Mouse (Mus musculus) megakaryocyte progenitor cell, adult 5-6 weeks (primary cell): Measurements from ENCODE around the gene Dnaja3. TPM values are rescaled to one million over a fixed set of nuclear protein-coding genes. Genes with fewer than 3 reads are reported as not detected.

ENCODE experiments used
- ATAC-seq: replicated peaks from 2 replicates; pipeline ENCODE4 v1.8.0; 2016; ENCODE audit warnings: mild to moderate bottlenecking, moderate TSS enrichment, inconsistent platforms; ENCODE audit not compliant: poor library complexity
- total RNA-seq, 2 experiments: library from RNA; stranded (forward) in 1 of 2; stranded (reverse) in 1 of 2; fragments of 157-497, 149-512 nt in 1 of 2; fragments of 200-1000 nt in 1 of 2; gene quantifications; 2 replicates each; pipeline versions ENCODE4 v1.2.3 to v1.2.4; 2015 to 2017

Dnaja3 gene
- total RNA-seq, 2 experiments from 2014 or later = 24.6 to 59.5 TPM

DNA sequence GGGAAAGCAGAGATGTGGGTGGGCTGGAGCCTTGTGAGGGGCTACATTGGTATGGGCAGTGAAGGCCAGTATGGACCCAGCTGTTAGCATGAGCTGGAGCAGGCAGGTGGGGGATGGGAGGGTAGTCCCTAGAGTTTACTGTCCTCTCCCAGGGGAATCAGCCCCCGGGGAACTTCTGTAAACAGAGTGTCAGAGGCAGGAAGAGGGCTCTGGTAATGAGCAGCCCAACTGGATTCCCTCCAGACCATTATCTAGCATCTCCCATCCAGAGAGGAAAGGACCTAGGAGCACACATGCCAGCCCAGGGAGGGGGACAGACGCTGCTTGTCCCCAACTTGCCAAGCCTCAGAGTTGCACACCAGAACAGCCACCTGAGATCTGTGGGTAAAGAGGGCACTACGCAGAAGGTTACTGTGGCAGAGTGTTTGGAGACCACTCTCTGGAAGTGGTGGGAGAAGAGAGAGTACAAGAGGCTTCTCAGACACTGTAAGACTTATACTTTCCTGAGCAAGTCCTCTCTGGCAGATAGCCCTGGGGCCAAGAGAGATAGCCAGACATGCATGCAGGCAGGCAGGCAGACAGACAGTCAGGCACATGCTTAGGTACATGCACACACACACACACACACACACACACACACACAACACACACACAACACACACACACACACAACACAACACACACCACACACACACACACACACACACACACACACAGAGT is 1.5 kb downstream of the Dnaja3 start:
- no peak for ATAC-seq

DNA sequence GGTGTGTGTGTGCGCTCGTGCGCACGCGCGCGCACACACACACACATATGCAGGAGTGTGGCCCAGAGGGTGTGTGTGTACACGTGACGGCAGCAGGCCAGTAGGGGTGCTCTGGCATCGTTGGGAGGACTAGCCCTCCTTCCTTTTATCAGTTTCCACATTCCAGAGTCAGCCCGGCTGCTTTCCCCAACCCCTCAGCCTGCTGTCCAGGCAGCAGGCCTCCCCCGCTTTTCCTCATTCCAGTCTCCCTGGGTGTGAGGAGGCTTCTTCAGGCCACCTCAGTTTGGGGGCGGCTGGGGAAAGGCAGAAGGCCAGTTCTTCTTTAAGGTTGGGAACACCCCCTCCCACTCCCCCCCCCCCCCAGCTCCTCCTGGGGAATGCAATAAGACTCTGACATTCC is 2.4 kb downstream of the Dnaja3 start:
- no peak for ATAC-seq

DNA sequence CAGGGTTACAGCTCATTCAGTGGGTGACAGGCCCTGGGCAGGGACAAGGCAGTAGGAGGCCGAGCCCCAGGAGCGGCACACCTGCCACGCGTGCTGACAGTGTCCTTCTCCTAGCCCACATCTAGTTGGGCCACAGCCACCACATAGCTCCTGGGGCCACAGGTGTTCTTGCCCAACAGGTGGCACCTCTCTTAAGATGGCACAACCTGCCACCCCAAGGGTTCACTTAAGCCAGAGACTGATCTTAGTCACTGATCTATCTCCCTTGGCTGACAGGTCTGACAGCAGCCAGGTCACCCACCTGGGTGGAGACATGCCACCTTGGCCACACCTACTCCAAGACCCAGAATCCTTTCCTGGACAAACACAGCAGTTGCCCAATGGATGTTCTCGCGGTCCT is 3.1 kb downstream of the Dnaja3 start:
- no peak for ATAC-seq

DNA sequence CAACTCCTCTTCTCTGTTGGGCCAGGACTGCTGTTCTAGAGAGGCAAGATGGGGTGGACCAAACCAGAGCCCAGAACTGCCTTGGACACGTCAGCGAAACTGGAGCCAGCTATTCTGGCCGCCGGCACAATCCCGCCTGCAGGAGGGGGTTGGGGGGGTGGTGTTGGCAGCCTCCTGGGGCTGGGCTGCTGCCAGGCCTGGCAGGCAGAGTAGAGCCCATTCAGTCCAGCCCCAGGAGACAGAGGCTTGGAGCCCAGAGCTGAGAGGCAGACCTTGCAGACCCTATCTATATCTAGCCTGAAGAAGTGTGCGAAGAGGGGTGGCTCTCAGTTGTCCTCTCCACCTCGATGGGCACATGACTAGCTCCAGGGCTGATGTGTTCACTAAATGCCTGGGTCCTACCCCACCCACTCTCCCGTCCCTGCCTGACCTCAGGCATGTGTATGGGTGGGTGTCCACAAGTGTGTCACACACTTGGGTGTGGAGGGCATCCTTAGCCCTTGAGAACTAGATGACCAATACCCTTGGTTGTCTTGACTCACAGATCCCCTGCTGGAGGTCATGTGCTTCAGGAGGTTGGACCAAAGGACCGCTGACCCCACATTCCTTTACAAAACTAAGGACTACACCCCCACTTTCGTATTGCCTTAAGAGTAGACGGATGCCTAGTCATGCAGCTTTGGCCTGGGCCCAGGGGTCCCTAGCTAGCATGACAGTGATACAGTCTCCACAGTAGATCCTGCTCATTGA is 4.1 kb downstream of the Dnaja3 start:
- ATAC-seq = no peak

DNA sequence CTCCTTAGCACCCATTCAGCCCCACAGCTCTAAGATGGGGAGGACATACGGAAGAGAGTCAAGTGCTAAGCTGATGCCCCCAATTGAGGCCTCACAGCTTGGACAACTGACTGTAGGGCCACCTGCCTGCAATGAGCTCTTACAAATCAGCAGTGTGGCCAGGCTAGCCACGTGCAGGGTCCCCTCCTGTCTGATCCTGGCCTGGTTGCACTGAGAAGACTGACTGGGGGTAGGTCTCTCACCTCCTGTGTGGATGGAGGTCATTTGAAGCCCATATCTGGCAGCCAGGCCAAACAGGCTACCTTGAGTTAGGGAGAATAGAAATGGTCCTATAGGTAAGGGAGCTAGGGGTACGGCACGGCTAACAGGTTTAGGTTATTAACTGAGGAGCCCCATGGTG is 6.1 kb downstream of the Dnaja3 start:
- no peak for ATAC-seq

DNA sequence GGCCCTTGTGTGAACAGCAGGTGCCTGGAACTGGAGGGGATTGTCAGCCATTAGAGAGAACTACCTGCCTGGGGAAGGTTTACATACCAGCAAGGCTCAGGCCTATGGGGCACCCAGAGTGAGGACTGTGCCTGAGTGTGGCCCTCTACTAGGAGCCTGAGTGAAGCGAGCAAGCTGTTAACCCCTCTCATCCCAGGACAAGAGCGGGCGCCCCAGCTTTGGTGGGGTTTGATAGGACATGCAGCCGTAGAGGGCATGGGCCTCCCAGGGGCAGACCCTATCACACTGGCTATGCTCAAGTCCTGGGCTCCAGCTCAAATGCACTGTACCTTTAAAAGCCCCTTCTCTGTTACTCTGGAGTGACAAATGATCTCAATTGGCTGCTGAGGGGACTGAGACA is 7.0 kb downstream of the Dnaja3 start:
- no peak for ATAC-seq

DNA sequence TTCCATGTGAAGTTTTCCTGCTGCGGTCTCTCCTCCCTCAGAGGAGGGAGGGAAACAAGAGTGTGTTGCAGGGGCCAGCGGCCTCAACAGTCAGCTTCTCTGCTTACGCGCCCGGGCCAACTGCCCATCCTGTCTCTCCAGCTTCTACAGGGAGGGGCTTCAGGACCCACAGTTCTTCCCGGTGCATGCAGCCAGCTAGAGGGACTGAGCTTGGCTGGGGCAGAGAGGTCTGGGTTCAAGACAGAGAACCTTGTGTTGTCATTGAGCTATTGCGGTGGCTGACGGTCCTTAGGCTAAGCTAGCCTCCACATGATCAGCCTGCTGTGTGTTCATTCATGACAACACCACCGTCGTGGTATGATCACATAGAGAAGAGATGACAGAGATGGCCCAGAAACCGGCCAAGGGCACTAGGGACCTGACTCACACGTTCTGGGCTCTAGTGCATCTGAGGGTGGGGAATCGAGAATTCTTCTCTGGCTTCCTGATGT is 7.9 kb downstream of the Dnaja3 start:
- no peak for ATAC-seq

DNA sequence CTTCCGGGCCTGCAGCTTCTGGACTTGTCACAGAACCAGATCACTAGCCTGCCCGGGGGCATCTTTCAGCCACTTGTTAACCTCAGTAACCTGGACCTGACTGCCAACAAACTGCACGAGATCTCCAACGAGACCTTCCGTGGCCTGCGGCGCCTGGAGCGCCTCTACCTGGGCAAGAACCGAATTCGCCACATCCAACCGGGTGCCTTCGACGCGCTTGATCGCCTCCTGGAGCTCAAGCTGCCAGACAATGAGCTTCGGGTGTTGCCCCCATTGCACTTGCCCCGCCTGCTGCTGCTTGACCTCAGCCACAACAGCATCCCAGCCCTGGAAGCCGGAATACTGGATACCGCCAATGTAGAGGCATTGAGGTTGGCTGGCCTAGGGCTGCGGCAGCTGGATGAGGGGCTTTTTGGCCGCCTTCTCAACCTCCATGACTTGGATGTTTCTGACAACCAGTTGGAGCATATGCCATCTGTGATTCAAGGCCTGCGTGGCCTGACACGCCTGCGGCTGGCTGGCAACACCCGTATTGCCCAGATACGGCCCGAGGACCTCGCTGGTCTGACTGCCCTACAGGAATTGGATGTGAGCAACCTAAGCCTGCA is 8.7 kb downstream of the Dnaja3 start:
- ATAC-seq = no peak

DNA sequence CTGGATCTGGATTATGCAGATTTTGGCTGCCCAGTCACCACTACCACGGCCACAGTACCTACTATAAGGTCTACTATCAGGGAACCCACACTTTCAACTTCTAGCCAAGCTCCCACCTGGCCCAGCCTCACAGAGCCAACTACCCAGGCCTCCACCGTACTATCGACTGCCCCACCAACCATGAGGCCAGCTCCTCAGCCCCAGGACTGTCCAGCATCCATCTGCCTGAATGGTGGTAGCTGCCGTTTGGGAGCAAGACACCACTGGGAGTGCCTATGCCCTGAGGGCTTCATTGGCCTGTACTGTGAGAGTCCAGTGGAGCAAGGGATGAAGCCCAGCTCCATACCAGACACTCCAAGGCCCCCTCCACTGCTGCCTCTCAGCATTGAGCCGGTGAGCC is 9.4 kb downstream of the Dnaja3 start:
- no peak for ATAC-seq

DNA sequence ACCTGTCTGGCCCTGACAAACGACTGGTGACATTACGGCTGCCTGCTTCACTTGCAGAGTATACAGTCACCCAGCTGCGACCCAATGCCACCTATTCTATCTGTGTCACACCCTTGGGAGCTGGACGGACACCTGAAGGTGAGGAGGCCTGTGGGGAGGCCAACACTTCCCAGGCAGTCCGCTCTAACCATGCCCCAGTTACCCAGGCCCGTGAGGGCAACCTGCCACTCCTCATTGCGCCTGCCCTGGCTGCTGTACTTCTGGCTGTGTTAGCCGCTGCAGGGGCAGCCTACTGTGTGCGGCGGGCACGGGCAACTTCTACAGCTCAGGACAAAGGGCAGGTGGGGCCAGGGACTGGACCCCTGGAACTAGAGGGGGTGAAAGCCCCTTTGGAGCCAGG is 9.9 kb downstream of the Dnaja3 start:
- ATAC-seq = no peak

DNA sequence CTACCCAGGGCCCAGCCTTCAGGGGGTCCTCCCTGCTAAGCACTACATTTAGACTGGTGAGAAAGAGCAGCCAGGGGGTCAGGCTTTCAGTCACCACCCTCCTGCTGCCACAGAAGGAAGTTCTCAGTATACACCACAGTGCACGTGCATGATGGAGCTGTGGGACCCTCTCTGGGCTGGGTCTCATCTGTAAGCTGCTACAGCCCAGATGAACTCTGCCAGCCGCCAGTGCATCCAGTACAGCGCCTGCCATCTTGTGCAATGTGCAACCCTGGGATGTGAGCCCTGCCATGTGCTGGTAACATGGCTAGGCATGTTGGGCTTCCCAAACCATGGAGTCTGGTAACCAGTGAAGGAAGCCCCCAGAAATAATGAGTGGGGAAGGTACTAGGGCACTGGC is 10.4 kb downstream of the Dnaja3 start:
- ATAC-seq = no peak

DNA sequence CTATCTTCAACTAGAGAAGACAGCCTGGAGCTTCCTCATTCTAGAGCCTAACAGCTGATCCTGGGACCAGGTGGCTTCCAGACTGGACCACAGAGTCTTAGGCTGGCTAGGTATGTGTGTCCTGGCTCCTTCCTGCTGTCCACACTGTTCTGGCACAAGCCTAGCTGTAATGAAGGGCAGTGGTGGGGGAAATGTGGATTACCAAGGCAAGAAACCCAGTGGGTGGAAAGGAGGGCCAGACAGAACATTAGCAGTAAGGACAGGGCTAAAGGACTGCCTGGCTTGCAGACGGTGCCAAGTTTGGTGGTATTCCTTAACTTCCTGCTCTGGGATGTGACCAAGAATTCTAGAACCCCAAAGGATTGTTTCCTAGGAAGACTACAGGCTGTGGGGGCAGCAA is 11.3 kb downstream of the Dnaja3 start:
- no peak for ATAC-seq

DNA sequence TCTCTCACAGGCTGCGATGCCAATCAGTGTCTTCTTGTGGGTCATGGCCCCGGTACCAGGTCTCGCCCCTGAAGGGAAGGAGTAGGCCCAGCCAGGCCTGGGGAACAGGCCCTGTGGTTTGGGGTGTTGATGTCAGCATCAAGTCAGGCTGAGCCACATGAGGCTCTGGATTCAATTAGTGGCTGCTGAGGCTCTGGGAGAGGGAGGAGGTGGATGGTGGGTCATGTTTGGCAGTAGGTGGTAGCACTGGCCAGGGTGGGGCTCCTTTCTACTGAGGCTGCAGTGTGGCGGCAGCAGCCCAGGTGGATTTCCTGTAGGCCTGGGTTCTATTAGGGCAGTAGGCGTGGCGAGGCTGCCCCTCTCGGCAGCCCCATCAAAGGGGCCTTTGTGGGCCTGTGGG is 11.8 kb downstream of the Dnaja3 start:
- no peak for ATAC-seq

DNA sequence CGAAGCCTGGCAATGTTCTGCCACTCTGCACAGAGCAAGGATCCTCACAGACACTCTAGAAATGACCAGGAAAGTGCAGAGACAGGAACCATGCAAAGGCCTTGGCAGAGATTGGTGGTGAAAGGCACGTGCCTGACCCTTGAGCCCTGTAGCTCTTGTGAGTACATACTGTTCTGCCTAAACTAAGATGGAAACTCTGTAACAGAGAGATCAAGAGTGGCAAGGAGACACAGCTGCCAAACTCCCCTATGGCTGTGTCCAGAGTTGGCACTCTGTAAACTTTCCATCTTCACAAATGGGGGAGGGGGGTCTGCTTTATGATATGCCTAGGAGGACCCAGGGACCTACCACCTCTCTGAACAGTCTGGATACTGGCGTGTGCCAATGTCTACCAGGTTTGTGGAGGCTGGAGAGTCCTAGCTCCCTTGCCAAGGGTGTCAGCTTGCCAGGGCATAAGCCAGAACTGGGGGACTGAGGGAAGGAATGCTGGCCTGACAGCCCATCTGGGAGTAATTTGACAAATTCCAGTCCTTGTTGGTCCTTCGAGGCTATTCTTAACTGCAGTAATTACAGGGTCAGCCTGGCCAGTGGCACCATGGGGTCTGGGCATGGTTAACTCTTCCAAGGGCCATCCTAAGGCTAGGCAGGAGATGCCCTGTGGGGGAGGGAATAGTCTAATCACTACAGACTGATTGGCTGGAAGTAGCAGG is 13.1 kb downstream of the Dnaja3 start:
- ATAC-seq = no peak

DNA sequence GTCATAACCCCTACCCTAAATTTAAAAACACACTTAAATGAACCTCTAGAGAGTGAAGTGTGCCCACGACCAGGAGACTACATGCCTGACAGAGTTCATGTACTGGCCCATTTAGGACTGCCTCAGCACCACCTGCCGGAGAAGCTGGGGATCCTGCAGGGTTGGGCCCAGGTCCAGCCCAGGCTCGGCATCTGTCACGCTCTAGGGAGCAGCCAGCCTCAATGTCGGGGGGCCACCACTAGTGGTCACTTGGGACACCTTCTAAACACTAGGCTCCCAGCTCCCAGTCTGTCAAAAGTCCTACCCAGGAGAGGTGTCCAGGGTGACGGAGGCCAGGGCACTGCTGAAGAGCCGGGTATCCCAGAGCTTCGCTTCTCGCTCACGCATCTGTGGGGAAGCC is 14.9 kb downstream of the Dnaja3 start:
- no peak for ATAC-seq

DNA sequence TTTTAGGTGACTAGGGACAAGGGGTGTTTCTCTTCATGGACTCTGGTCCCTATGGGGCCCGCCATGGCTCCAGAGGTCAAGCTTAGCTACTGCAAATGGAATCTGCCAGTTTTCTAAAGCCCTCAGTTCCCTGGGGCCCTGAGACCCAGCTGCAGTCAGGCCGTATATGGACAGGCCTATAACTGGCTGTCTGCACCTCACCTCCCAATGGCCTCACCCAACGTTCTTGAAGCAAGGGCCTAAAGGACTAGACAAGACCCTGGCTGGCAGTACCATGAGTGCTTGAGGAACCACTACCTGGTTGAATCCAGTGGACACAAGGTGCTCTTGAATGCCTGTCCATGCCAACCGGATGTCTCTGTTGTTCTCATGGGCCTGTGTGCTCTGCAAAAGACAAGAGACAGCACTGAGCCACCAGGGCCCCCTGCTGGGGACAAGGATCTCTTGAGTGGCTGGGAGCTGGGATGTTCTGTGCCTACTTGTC is 15.5 kb downstream of the Dnaja3 start:
- ATAC-seq = no peak

DNA sequence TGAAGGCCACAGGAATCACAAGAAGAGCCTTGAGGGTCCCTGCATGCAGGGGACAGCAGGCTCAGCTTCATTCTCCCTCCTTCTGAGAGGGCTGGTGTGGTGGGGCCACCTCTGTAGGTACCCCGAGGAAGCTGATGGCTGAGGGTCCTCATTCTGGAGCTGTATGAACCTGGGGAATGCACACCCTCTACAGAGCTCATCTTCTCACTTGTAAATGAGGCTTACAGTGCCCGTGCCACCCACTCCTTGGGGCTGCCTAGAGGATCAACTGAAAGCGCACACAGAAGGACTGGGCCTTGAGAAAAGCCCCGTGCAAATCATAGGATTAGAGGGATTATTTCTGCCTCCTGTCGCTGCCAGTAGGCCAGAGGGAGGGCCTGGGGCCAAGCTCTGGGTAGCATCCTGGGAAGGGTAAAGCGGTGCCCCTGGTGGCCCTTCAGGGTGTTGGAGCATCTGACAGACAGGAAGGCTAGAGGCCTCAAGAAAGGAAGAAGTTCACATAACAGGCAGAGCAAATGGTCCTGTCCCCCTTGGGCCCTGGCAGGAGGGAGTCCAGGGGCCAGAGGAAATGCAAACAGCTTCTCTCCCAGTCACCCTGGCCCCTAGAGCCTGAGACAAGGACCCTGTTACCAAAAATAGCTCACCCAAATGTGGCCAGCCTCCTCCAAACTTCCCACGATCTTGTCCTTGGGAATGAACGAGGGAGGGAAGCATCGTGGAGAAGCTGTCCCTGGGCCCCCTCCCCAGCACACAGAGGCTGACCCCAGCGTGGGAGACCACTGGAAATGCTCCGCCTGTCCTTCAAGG is 16.2 kb downstream of the Dnaja3 start:
- peak; percentile 60 for ATAC-seq

DNA sequence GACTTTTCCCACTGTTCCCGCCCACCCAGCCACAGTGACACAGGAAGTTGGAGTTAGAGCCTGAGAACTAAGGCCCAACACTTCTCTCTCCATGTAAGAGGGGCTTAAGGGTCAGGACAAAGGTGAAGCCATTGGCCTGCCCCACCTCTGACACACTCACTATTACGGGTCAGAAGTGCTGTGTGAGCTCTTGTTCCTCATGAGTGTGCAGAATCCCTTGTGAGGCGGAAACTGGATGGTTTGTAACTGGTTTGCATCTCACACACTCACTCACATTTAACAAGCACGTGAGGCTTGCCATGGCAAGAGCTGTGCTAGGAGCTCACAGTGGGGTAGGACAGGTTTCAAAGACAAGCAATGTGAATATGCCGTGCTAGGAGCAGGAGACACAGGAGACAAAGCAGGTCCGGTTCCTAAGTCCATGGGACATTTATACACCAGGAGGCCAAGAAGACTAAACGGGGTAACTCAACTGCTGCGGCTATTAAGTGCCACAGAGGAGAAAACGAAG is 16.8 kb downstream of the Dnaja3 start:
- no peak for ATAC-seq

DNA sequence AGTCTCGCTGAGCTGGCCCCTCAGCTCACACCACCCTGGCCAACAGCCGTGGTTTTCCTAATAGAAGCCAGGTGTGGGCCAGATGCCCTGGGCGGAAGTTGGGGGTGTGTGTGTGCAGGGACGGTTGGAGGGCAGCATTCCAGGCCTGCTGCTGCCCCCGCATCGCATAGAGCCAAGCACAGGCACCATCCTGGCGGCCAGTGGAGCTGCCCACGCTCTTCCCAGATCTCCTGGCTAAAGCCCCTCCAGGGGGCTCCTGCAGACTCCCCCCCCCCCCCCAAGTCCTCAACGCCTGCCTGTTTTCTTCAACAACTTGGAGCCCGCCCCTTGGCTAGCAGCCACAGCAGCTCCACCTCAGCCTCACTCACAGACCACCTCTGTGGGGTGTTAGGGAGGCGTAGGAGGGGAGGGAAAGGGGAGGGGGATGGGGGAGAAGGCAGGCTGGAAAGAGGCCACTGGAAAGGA is 19.0 kb downstream of the Dnaja3 start:
- ATAC-seq = peak; percentile 31; the same call in 1 of the 2 replicates

DNA sequence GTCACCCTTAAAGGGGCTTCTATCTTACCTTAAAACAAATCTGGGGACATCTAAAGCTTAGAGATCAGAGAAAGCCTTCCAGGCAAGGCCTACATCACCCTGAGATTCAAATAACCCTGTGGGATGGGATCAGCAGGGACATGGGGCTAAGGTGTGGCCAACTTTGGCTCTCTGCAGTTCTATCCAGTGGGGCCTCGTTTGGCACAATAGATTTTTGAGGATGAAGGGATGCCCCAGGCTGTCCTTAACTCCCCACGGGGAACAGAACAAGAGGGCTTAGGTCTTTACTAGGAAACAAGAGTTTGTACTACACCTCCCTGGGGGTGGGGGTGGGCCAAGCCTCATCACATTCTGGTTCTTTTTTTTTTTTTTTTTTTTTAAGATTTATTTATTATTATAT is 19.5 kb downstream of the Dnaja3 start:
- ATAC-seq = no peak
